Comparison of ENCODE assay signal across 18 mouse cellular contexts in genomic region chr2:51177615-51178014, GRCm38 (mm10). TPM values are rescaled to one million over a fixed set of nuclear protein-coding genes. Genes with fewer than 3 reads are reported as not detected.
A peak's percentile ranks its signal among the peaks of the same experiment; 100 is the strongest.
DNase-seq lines count a peak whose midpoint lies in the region; ATAC-seq and TF ChIP-seq lines count a peak whose summit lies in the region.
"Had no signal": no experiment of that assay in that cellular context is flagged by ENCODE, and none has a peak within 500 bp of the region (broad histone marks: within the 10 kb centered on the region; RNA-seq: fewer than 3 reads in every experiment).

No protein-coding gene starts in this region.

- no peaks in the 10 kb centered on the region for H3K27me3 ChIP-seq in hindbrain, postnatal 0 days (ENCODE audit: insufficient read depth, low read length)
- H3K27me3 ChIP-seq in hindbrain, embryonic 11.5 days (ENCODE audit: control insufficient read depth, insufficient read depth, low read length), result no peaks in the 10 kb centered on the region
- H3K27me3 ChIP-seq in lung, embryonic 16.5 days (ENCODE audit: control insufficient read depth, insufficient read depth, low read depth, low read length), result no peaks in the 10 kb centered on the region
- no peaks in the 10 kb centered on the region for H3K27me3 ChIP-seq in stomach, embryonic 14.5 days (ENCODE audit: control insufficient read depth, insufficient read depth, low read length)
- H3K27me3 ChIP-seq: hindbrain, embryonic 13.5 days; limb, embryonic 15.5 days had no signal

- H3K4me1 ChIP-seq in hindbrain, postnatal 0 days (ENCODE audit: insufficient read depth, low read length), result no peaks in the 10 kb centered on the region
- no peaks in the 10 kb centered on the region for H3K4me1 ChIP-seq in hindbrain, embryonic 11.5 days (replicated peaks; ENCODE audit: control insufficient read depth, insufficient read depth, low read length)
- no peaks in the 10 kb centered on the region for H3K4me1 ChIP-seq in lung, embryonic 16.5 days (replicated peaks; ENCODE audit: control insufficient read depth, insufficient read depth, low read length)
- 0 out of 2 replicates have a peak, but pooled peaks cover 4% of the 10 kb centered on the region for H3K4me1 ChIP-seq in stomach, embryonic 14.5 days (ENCODE audit: control insufficient read depth, insufficient read depth, low read length)
- H3K4me1 ChIP-seq: hindbrain, embryonic 13.5 days; limb, embryonic 15.5 days had no signal

- H3K36me3 ChIP-seq in hindbrain, postnatal 0 days (ENCODE audit: insufficient read depth, low read length), result no peaks in the 10 kb centered on the region
- H3K36me3 ChIP-seq in hindbrain, embryonic 11.5 days (ENCODE audit: control insufficient read depth, insufficient read depth, low read length), result no peaks in the 10 kb centered on the region
- no peaks in the 10 kb centered on the region for H3K36me3 ChIP-seq in lung, embryonic 16.5 days (ENCODE audit: control insufficient read depth, insufficient read depth, low read length)
- H3K36me3 ChIP-seq in stomach, embryonic 14.5 days (ENCODE audit: control insufficient read depth, insufficient read depth, low read length), result no peaks in the 10 kb centered on the region
- H3K36me3 ChIP-seq: hindbrain, embryonic 13.5 days; limb, embryonic 15.5 days had no signal

- H3K4me2 ChIP-seq in hindbrain, postnatal 0 days (ENCODE audit: low read depth, low read length), result no peak overlapping the region
- H3K4me2 ChIP-seq in hindbrain, embryonic 11.5 days (replicated peaks; ENCODE audit: low read depth, low read length), result no peak overlapping the region
- H3K4me2 ChIP-seq in lung, embryonic 16.5 days (ENCODE audit: low read depth, low read length), result no peak overlapping the region
- no peak overlapping the region for H3K4me2 ChIP-seq in stomach, embryonic 14.5 days (replicated peaks; ENCODE audit: low read depth, low read length)
- H3K4me2 ChIP-seq: hindbrain, embryonic 13.5 days; limb, embryonic 15.5 days had no signal

- DNase-seq in hindbrain, postnatal 0 days (ENCODE audit: low spot score), result peak; percentile 13
- no peak for DNase-seq in hindbrain, embryonic 11.5 days (ENCODE audit: low spot score)
- DNase-seq in lung, postnatal 36 days, result no peak
- DNase-seq in brain, embryonic 18.5 days (ENCODE audit: low read depth, low spot score), result peak; percentile 6
- no peak for DNase-seq in layer of hippocampus, postnatal 14 days (ENCODE audit: low spot score in 2 of 2)
- DNase-seq in ovary, adult 18-20 months (ENCODE audit: low spot score), result no peak
- DNase-seq: adrenal gland, adult 2 months; cerebellum, adult 8-10 months; heart, adult 18-20 months; liver, postnatal 0 days; right cerebral cortex, adult 18-20 months; thymus, postnatal 4 days had no signal

- H3K27ac ChIP-seq in hindbrain, postnatal 0 days, result no peak overlapping the region
- H3K27ac ChIP-seq in hindbrain, embryonic 11.5 days (ENCODE audit: low read depth, low read length), result no peak overlapping the region
- H3K27ac ChIP-seq in lung, embryonic 16.5 days (ENCODE audit: low read length), result no peak overlapping the region
- H3K27ac ChIP-seq in stomach, embryonic 14.5 days (ENCODE audit: low read length), result no peak overlapping the region
- H3K27ac ChIP-seq: hindbrain, embryonic 13.5 days; layer of hippocampus, adult 2 months; limb, embryonic 15.5 days had no signal

- no peak overlapping the region for H3K4me3 ChIP-seq in hindbrain, postnatal 0 days (ENCODE audit: low read length)
- no peak overlapping the region for H3K4me3 ChIP-seq in hindbrain, embryonic 11.5 days (ENCODE audit: low read depth, low read length)
- no peak overlapping the region for H3K4me3 ChIP-seq in lung, embryonic 16.5 days (ENCODE audit: low read length)
- no peak overlapping the region for H3K4me3 ChIP-seq in stomach, embryonic 14.5 days (ENCODE audit: low read depth, low read length)
- H3K4me3 ChIP-seq: hindbrain, embryonic 13.5 days; layer of hippocampus, adult 2 months; limb, embryonic 15.5 days had no signal

- no peak for ATAC-seq in hindbrain, postnatal 0 days
- no peak for ATAC-seq in hindbrain, embryonic 11.5 days (ENCODE audit: low FRiP score)
- peak; percentile 38; the same call in 1 of the 2 replicates for ATAC-seq in lung, embryonic 16.5 days (ENCODE audit: low read depth)
- ATAC-seq in stomach, embryonic 14.5 days (ENCODE audit: insufficient number of reproducible peaks, insufficient read depth, low FRiP score, low read depth), result 0 out of 2 replicates have a peak, but pooled peaks have one; percentile 63
- ATAC-seq: forebrain, embryonic 14.5 days had no signal

- no peak for TF ChIP-seq CTCF in hindbrain, postnatal 0 days (IDR thresholded peaks at IDR 0.05; ENCODE audit: low read depth)

- no peak overlapping the region for H3K9ac ChIP-seq in hindbrain, postnatal 0 days (replicated peaks; ENCODE audit: low read length)
- H3K9ac ChIP-seq in hindbrain, embryonic 11.5 days (ENCODE audit: low read depth, low read length), result no peak overlapping the region
- H3K9ac ChIP-seq in lung, embryonic 16.5 days (ENCODE audit: low read length), result no peak overlapping the region
- H3K9ac ChIP-seq in stomach, embryonic 14.5 days (replicated peaks; ENCODE audit: low read depth, low read length), result no peak overlapping the region
- H3K9ac ChIP-seq: hindbrain, embryonic 13.5 days; limb, embryonic 15.5 days; liver, postnatal 0 days had no signal

- 63% methylated on average over 3 of the region's 3 CpGs for WGBS in hindbrain, postnatal 0 days
- WGBS in hindbrain, embryonic 11.5 days, result 71% methylated on average over 3 of the region's 3 CpGs
- WGBS in lung, embryonic 16.5 days, result 47% methylated on average over 3 of the region's 3 CpGs
- 59% methylated on average over 3 of the region's 3 CpGs for WGBS in stomach, embryonic 14.5 days

- H3K9me3 ChIP-seq in hindbrain, postnatal 0 days (ENCODE audit: low read length), result no peaks in the 10 kb centered on the region
- no peaks in the 10 kb centered on the region for H3K9me3 ChIP-seq in hindbrain, embryonic 11.5 days (ENCODE audit: control insufficient read depth, low read length)
- no peaks in the 10 kb centered on the region for H3K9me3 ChIP-seq in lung, embryonic 16.5 days (ENCODE audit: control insufficient read depth, low read length)
- H3K9me3 ChIP-seq in stomach, embryonic 14.5 days (ENCODE audit: control insufficient read depth, low read depth, low read length), result no peaks in the 10 kb centered on the region
- H3K9me3 ChIP-seq: hindbrain, embryonic 13.5 days; limb, embryonic 15.5 days had no signal

RNA-seq across cellular contexts. Expression of gene Rnd3, which starts 28.7 kb away (rescaled TPM):
- 41.5 and 43.1 TPM in 2 replicates for total RNA-seq in hindbrain, postnatal 0 days (2014; rRNA removed)
- polyA plus RNA-seq in hindbrain, postnatal 0 days (2015; fragmentation: Nextera tagmentation; extraction: Ambion mirVana), result 57.9 and 60.1 TPM in 2 replicates
- polyA plus RNA-seq in hindbrain, embryonic 11.5 days (2014; fragmentation: Nextera tagmentation; extraction: Ambion mirVana), result 357 and 383 TPM in 2 replicates
- polyA plus RNA-seq in lung, embryonic 16.5 days (2015; fragmentation: Nextera tagmentation; extraction: Ambion mirVana), result 62.2 and 68.6 TPM in 2 replicates
- polyA plus RNA-seq in stomach, embryonic 14.5 days (2014; fragmentation: Nextera tagmentation; extraction: Ambion mirVana), result 97.3 and 107 TPM in 2 replicates
- total RNA-seq in layer of hippocampus, postnatal 14 days (2021), result 10 to 100 TPM; 15.8 to 16.1 TPM

Comparison
In these comparisons a context has a peak if more than half of its experiments do, and no peak if none do; other contexts are left out.
1. DNase-seq: peak in hindbrain, postnatal 0 days (single experiment) and brain, embryonic 18.5 days (single experiment); none in hindbrain, embryonic 11.5 days (single experiment), lung, postnatal 36 days (single experiment), layer of hippocampus, postnatal 14 days (0 of 2) and ovary, adult 18-20 months (single experiment).
2. ATAC-seq: peak in lung, embryonic 16.5 days (single experiment) and stomach, embryonic 14.5 days (single experiment); none in hindbrain, postnatal 0 days (single experiment) and hindbrain, embryonic 11.5 days (single experiment).